Mouse (Mus musculus): ENCODE measurements around the gene Lins1. TPM values are rescaled to one million over a fixed set of nuclear protein-coding genes. Genes with fewer than 3 reads are reported as not detected.

Gene Lins1
- polyA plus RNA-seq, 1 experiment from 2014 or later = 8.9 TPM

DNA sequence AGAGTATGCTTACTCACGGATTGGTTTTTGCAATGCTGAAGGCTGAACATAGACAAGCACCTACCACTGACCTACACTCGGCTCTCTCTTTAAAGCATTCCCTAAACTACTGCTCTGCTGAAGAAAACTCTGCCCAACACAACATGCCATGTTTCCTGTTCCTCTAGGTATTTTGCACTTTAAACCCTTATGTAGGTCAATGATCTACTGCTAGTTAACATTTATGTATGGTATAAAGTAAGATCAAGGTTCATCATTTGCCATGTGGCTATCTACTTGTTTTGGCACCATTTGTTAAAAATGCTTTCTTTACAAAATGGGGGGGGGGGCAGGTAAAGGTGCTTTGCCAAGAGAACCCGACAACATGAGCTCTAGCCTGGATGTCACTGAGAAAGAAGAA, 26.1 kb upstream of the Lins1 start:
- ChIA-PET POLR2A (no interaction called here), CTCF (interaction anchor here (3.4 to 6.5 kb wide), 2 partner anchors 9 to 228 kb away, joined by 22 to 121 read pairs; no protein-coding TSS in a partner anchor)
- DNase-seq (ENCODE audit: low read depth, low spot score) (no peak), ATAC-seq (no peak)
- no peaks in the 10 kb centered on the region for H3K27me3 ChIP-seq
- TF ChIP-seq CTCF (IDR thresholded peaks at IDR 0.05) = no peak
- in situ Hi-C loops (cut with MboI; ENCODE audit: low pct_unique_long_range_greater_than_20kb) = loop anchor here (5.0 to 10.0 kb wide), 2 partner anchors 251 to 559 kb away; partner anchors contain the start of gene Chsy1

DNA sequence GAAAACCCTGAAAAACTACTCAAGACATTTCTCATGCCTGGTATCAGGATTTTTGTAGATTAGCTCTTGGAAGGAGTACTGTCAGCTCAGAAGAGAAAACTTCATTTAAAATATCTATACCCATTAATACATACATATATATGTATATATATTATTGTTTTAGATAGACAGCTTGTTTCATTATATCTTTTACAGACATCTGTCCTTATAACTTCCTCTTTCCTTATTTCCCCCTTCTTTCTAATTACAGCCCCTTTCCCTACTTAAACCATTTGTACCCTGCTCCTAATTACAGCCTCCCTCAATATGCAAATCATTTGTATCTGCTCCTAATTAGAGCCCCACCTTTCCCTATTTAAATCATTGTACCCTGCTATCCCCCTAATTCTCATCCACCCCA, 22.6 kb upstream of the Lins1 start:
- H3K27me3 ChIP-seq = no peaks in the 10 kb centered on the region
- no peak for TF ChIP-seq CTCF (IDR thresholded peaks at IDR 0.05)
- POLR2A ChIA-PET = no interaction called here
- in situ Hi-C loops (cut with MboI; ENCODE audit: low pct_unique_long_range_greater_than_20kb) = loop anchor here (5.0 to 10.0 kb wide), 2 partner anchors 355 to 562 kb away; partner anchors contain the start of gene Chsy1
- ATAC-seq (no peak), DNase-seq (ENCODE audit: low read depth, low spot score) (no peak)
- CTCF ChIA-PET = interaction anchor here (0.9 to 1.4 kb wide), 3 partner anchors 232 to 277 kb away, joined by 3 to 4 read pairs (median 3); no protein-coding TSS in a partner anchor

DNA sequence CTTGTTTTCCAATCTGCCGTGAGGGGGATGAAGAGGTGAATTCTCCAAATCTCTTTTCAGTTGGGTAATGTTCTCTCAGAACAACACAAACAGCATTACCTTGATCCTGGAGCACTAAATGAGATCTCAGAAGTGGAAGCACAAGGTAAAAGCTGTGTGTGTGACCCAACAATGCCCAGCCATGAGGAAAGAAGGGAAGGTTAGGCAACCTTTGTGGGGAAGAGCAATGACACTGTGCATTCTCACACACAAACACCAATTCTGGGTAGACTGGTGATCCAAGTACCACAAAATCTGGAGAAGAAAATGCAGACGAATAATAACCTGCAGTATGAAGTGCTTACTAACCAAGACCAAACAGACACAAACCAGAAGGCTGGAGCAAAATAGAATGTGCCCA, 13.9 kb upstream of the Lins1 start:
- DNase-seq (ENCODE audit: low read depth, low spot score) (no peak), ATAC-seq (no peak)
- POLR2A ChIA-PET = no interaction called here
- no peaks in the 10 kb centered on the region for H3K27me3 ChIP-seq
- CTCF ChIA-PET = interaction anchor here (1.5 kb wide), 1 partner anchor 8 kb away, joined by 3 read pairs; no protein-coding TSS in a partner anchor
- in situ Hi-C loops (cut with MboI; ENCODE audit: low pct_unique_long_range_greater_than_20kb) = no loop called here
- TF ChIP-seq CTCF (IDR thresholded peaks at IDR 0.05) = no peak

GRCm38 (mm10) chr7:66682119-66682863, 7.4 kb upstream of the Lins1 start:
- no peak for ATAC-seq
- no peak for DNase-seq (ENCODE audit: low read depth, low spot score)
- in situ Hi-C loops (cut with MboI; ENCODE audit: low pct_unique_long_range_greater_than_20kb) = no loop called here
- H3K27me3 ChIP-seq = no peaks in the 10 kb centered on the region
- TF ChIP-seq CTCF (IDR thresholded peaks at IDR 0.05) = no peak
- POLR2A ChIA-PET = no interaction called here
- CTCF ChIA-PET = no interaction called here

DNA sequence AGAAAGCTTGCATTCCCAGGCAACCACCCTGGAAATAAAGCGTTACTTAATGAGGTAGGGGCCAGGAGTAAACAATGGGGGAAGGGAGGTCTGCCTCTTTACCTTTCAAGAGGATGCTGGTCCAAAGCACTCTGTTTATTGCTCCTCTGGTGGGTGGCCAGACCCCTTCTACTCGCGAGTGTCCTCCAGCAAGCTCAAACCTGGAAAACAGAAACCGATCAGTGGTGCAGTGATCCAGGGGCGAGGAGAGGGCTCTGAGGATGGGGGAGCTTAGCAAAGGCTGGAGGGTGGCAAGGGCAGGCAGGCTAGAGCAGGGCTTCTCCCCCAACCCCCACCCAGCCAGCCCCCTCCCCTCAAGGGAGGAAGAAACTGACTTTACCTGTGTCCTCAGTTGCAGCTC, 968 bp upstream of the Lins1 start:
- ChIA-PET CTCF (no interaction called here), POLR2A (interaction anchor here (0.7 kb wide), 1 partner anchor 324 kb away, joined by 5 read pairs; no protein-coding TSS in a partner anchor)
- DNase-seq (ENCODE audit: low read depth, low spot score) (no peak), ATAC-seq (no peak)
- TF ChIP-seq CTCF (IDR thresholded peaks at IDR 0.05) = no peak
- in situ Hi-C loops (cut with MboI; ENCODE audit: low pct_unique_long_range_greater_than_20kb) = no loop called here
- H3K27me3 ChIP-seq = no peaks in the 10 kb centered on the region

DNA sequence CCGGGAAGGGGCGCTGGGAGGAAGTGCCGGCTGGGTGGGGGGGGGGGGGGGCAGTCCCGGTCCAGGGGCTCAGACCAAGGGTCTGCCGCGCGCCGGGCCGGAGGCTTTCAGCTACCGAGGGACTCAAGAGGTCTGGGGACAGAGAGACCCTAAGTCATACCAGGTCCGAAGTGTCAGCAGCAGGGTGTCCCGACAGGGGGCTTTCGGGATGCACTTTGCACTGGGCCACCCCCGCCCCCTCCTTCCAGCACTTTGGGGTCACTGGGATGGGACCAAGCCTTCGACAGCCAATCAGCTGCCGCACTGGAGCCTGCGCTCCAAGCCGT, 432 bp upstream of the Lins1 start, which contains the start of gene Asb7:
Asb7 (minus strand) TSS at position 303 of the 326 bp plus-strand sequence.
- no peaks in the 10 kb centered on the region for H3K27me3 ChIP-seq
- ChIA-PET POLR2A (interaction anchor here (0.7 kb wide), 1 partner anchor 324 kb away, joined by 5 read pairs; no protein-coding TSS in a partner anchor), CTCF (interaction anchor here (1.2 kb wide), 1 partner anchor 116 kb away, joined by 3 read pairs; no protein-coding TSS in a partner anchor)
- in situ Hi-C loops (cut with MboI; ENCODE audit: low pct_unique_long_range_greater_than_20kb) = no loop called here
- ATAC-seq = peak; percentile 69
- no peak for TF ChIP-seq CTCF (IDR thresholded peaks at IDR 0.05)
- DNase-seq (ENCODE audit: low read depth, low spot score) = no peak

DNA sequence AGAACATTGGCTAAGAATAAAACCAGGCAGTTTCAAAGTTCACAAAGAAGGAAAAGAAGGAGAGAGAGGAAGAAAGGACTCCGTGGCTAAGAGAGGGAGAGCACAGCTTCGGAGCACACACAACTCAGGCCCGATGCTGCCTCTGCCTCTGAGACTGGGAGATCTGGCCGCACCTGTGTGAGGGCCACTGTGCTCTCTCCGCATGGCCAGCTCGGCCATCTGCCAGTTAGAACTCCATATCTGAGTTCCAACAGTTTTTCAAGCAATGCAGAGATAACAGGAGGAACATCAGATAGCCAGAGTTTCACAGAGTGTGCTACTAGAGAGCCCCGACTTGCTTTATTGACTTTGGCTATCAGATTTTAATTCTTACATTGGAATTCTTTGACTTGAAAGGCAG, 4.8 kb downstream of the Lins1 start:
- H3K27me3 ChIP-seq = no peaks in the 10 kb centered on the region
- no peak for ATAC-seq
- DNase-seq (ENCODE audit: low read depth, low spot score) = no peak

DNA sequence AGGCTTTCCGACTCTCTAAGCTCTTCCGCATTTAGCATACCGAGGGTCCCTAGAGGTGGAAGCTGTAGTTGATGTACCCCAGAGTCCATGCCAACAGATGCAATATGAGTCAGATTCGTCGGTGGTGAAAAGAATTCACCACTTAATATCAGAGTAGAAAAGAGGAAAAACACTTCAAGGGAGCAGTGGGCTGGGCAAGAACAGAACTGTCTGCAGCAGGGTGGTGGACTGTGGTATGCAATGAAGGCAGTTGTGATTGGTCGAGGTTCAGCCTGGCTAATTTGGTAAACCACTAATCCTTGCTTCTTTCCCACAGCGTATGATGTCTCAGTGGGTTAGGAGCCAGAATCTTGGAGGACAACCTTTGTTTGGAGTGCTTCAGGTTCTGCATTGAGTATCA, 13.0 kb downstream of the Lins1 start:
- ChIA-PET POLR2A (no interaction called here), CTCF (no interaction called here)
- in situ Hi-C loops (cut with MboI; ENCODE audit: low pct_unique_long_range_greater_than_20kb) = no loop called here
- ATAC-seq = no peak
- H3K27me3 ChIP-seq = no peaks in the 10 kb centered on the region
- DNase-seq (ENCODE audit: low read depth, low spot score) = no peak
- TF ChIP-seq CTCF (IDR thresholded peaks at IDR 0.05) = no peak

More for the DNA sequence above, 4.8 kb downstream of the Lins1 start:
- ChIA-PET CTCF (interaction anchor here (1.1 to 1.8 kb wide), 2 partner anchors 16 to 480 kb away, joined by 3 to 6 read pairs; no protein-coding TSS in a partner anchor), POLR2A (no interaction called here)
- TF ChIP-seq CTCF (IDR thresholded peaks at IDR 0.05) = no peak
- in situ Hi-C loops (cut with MboI; ENCODE audit: low pct_unique_long_range_greater_than_20kb) = no loop called here

- no peak for TF ChIP-seq CTCF (IDR thresholded peaks at IDR 0.05)
- ChIA-PET CTCF (interaction anchor here (1.0 to 1.4 kb wide), 5 partner anchors 10 to 543 kb away, joined by 3 to 4 read pairs (median 3); partner anchors contain the start of gene Adamts17), POLR2A (no interaction called here)
- ATAC-seq (no peak), DNase-seq (ENCODE audit: low read depth, low spot score) (no peak)
- in situ Hi-C loops (cut with MboI; ENCODE audit: low pct_unique_long_range_greater_than_20kb) = no loop called here
- H3K27me3 ChIP-seq = no peaks in the 10 kb centered on the region
Observed at GRCm38 (mm10) chr7:66704631-66705030, 14.9 kb downstream of the Lins1 start.

DNA sequence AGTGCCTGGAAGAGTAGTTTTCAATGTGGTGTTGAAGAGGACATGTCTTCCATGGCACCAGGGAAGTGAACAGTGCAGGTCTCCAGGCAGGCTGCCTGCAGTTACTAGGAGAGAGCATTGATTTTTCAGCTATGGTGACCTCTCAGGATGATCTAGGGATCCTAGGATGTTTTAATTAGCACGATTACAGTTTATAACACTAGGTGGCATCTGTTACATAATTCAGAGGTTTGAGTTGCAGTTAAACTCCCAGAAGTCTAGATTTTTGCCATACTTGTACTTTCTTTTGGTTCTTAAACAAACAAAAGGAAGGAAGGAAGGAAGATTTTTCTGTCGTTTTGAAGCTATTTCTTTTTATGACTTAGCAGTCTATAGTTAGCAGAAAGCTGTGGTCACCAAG, 21.5 kb downstream of the Lins1 start:
- ChIA-PET CTCF (interaction anchor here (0.7 to 2.6 kb wide), 12 partner anchors 9 to 490 kb away, joined by 3 to 9 read pairs (median 6); partner anchors contain the start of gene Adamts17), POLR2A (interaction anchor here (1.0 kb wide), 1 partner anchor 127 kb away, joined by 4 read pairs; no protein-coding TSS in a partner anchor)
- DNase-seq (ENCODE audit: low read depth, low spot score) (no peak), ATAC-seq (no peak)
- H3K27me3 ChIP-seq = no peaks in the 10 kb centered on the region
- peak; percentile 46 for TF ChIP-seq CTCF (IDR thresholded peaks at IDR 0.05)
- in situ Hi-C loops (cut with MboI; ENCODE audit: low pct_unique_long_range_greater_than_20kb) = loop anchor here (5.0 to 10.0 kb wide), 3 partner anchors 126 to 924 kb away; partner anchors contain the start of gene Adamts17

- POLR2A ChIA-PET = no interaction called here
- no peaks in the 10 kb centered on the region for H3K27me3 ChIP-seq
- ATAC-seq (peak; percentile 61), DNase-seq (ENCODE audit: low read depth, low spot score) (no peak)
- CTCF ChIA-PET = interaction anchor here (2.4 kb wide), 1 partner anchor 12 kb away, joined by 6 read pairs; no protein-coding TSS in a partner anchor
- in situ Hi-C loops (cut with MboI; ENCODE audit: low pct_unique_long_range_greater_than_20kb) = no loop called here
- TF ChIP-seq CTCF (IDR thresholded peaks at IDR 0.05) = no peak
Observed at GRCm38 (mm10) chr7:66724514-66724913, 34.8 kb downstream of the Lins1 start.
